Mouse (Mus musculus) bone marrow, adult 2 months (tissue): ENCODE measurements around the gene Zfp277. TPM values are rescaled to one million over a fixed set of nuclear protein-coding genes. Genes with fewer than 3 reads are reported as not detected.

ENCODE experiments used
- H3K27ac ChIP-seq: fragments of 200-500 bp; 2 replicates; pipeline ENCODE4 v1.5.1; 2012; ENCODE audit warnings: low read depth, mild to moderate bottlenecking, control low read depth, inconsistent platforms, low read length; ENCODE audit not compliant: control insufficient read depth, poor library complexity, insufficient read depth
- H3K4me1 ChIP-seq: fragments of 200-500 bp; 2 replicates; pipeline ENCODE4 v1.6.1; 2011; ENCODE audit warnings: low read length; ENCODE audit not compliant: control insufficient read depth, insufficient read depth
- H3K4me3 ChIP-seq: fragments of 200-500 bp; replicated peaks from 2 replicates; pipeline ENCODE3; 2011; ENCODE audit warnings: mild to moderate bottlenecking, low read depth, low read length, control low read depth; ENCODE audit not compliant: control insufficient read depth
- CTCF ChIP-seq: fragments of 200-500 bp; IDR thresholded peaks from 2 replicates; pipeline ENCODE4 v1.5.1; 2011; ENCODE audit warnings: low read length, control low read depth; ENCODE audit not compliant: control insufficient read depth, insufficient read depth
- POLR2A ChIP-seq: fragments of 200-500 bp; IDR thresholded peaks from 2 replicates; pipeline ENCODE4 v1.6.1; 2011; ENCODE audit warnings: low read depth, mild to moderate bottlenecking, control low read depth, low read length, borderline replicate concordance; ENCODE audit not compliant: control insufficient read depth
- WGBS: fragments of 180-500 bp; shearing (Covaris S2); methylation state at CpG from one replicate; pipeline ENCODE4 v1.1.7; 2018; 5-methylcytosine and 5-hydroxymethylcytosine counted together
- polyA plus RNA-seq: library from polyadenylated mRNA; stranded (reverse); fragments of >200 nt; gene quantifications from 2 replicates; pipeline ENCODE4 v1.2.4, GENCODE M21; 2011; ENCODE audit warnings: low replicate concordance; ENCODE audit not compliant: missing spikeins, insufficient read depth, insufficient read length

The Zfp277 gene
- polyA plus RNA-seq, 1 experiment = 7.8 TPM

GRCm38 (mm10) chr12:40449119-40449795 lies 3.6 kb upstream of the Zfp277 start:
- Histone ChIP-seq H3K4me1 (no peaks in the 10 kb centered on the region), H3K4me3 (no peak overlapping the region), H3K27ac (no peak overlapping the region)
- TF ChIP-seq CTCF (no peak), POLR2A (no peak)
- WGBS = 84% methylated on average over 9 of the region's 9 CpGs

- TF ChIP-seq CTCF (no peak), POLR2A (no peak)
- Histone ChIP-seq H3K4me3 (no peak overlapping the region), H3K4me1 (no peaks in the 10 kb centered on the region), H3K27ac (no peak overlapping the region)
- WGBS = 16% methylated on average over 10 of the region's 10 CpGs
Observed at GRCm38 (mm10) chr12:40447561-40448355, 2.1 kb upstream of the Zfp277 start.

GRCm38 (mm10) chr12:40446450-40447381 lies 1.0 kb upstream of the Zfp277 start:
- TF ChIP-seq POLR2A (no peak), CTCF (no peak)
- H3K27ac ChIP-seq = peak overlapping the region; percentile 45; the same call in 1 of the 2 replicates
- H3K4me1 ChIP-seq = no peaks in the 10 kb centered on the region

GRCm38 (mm10) chr12:40445206-40445605 lies 496 bp downstream of the Zfp277 start:
- Histone ChIP-seq H3K4me1 (no peaks in the 10 kb centered on the region), H3K4me3 (peak overlapping the region; percentile 88), H3K27ac (no peak overlapping the region)
- TF ChIP-seq POLR2A (no peak), CTCF (no peak)
- WGBS = under 1% methylated on average over 16 of the region's 16 CpGs

More at GRCm38 (mm10) chr12:40446450-40447381, 1.0 kb upstream of the Zfp277 start:
- H3K4me3 ChIP-seq = peak overlapping the region; percentile 88
- under 1% methylated on average over 44 of the region's 44 CpGs for WGBS

- 89% methylated on average over 2 of the region's 2 CpGs for WGBS
- H3K4me3 ChIP-seq = no peak overlapping the region
- H3K27ac ChIP-seq = no peak overlapping the region
- TF ChIP-seq CTCF = no peak
- no peak for TF ChIP-seq POLR2A
- H3K4me1 ChIP-seq = no peaks in the 10 kb centered on the region
Observed at GRCm38 (mm10) chr12:40438049-40438448, 7.7 kb downstream of the Zfp277 start.

GRCm38 (mm10) chr12:40434101-40434500 lies 11.6 kb downstream of the Zfp277 start:
- H3K4me3 ChIP-seq = no peak overlapping the region
- H3K4me1 ChIP-seq = no peaks in the 10 kb centered on the region
- WGBS = 65% methylated on average over 3 of the region's 3 CpGs
- TF ChIP-seq CTCF = no peak
- TF ChIP-seq POLR2A = no peak
- H3K27ac ChIP-seq = no peak overlapping the region

- 86% methylated on average over 5 of the region's 5 CpGs for WGBS
- H3K4me3 ChIP-seq = no peak overlapping the region
- H3K27ac ChIP-seq = no peak overlapping the region
- no peak for TF ChIP-seq POLR2A
- TF ChIP-seq CTCF = no peak
- no peaks in the 10 kb centered on the region; the same call in 1 of the 2 replicates for H3K4me1 ChIP-seq
Observed at GRCm38 (mm10) chr12:40431075-40431474, 14.6 kb downstream of the Zfp277 start.
